Mouse (Mus musculus): Measurements from ENCODE around the gene Bco2.

Bco2 gene

GRCm38 (mm10) chr9:50515462-50515861 lies 39.5 kb downstream of the Bco2 start:
- no peak for DNase-seq (ENCODE audit: low spot score)

GRCm38 (mm10) chr9:50507570-50507969 lies 47.4 kb downstream of the Bco2 start:
- DNase-seq (ENCODE audit: low spot score) = no peak

- DNase-seq (ENCODE audit: low spot score) = no peak
Measured at GRCm38 (mm10) chr9:50505405-50505804, 49.6 kb downstream of the Bco2 start.

GRCm38 (mm10) chr9:50502949-50503348 lies 52.0 kb downstream of the Bco2 start:
- no peak for DNase-seq (ENCODE audit: low spot score)

GRCm38 (mm10) chr9:50500974-50501501 lies 53.9 kb downstream of the Bco2 start:
- no peak for DNase-seq (ENCODE audit: low spot score)

- DNase-seq (ENCODE audit: low spot score) = no peak
Measured at GRCm38 (mm10) chr9:50500467-50500973, 54.5 kb downstream of the Bco2 start.

- DNase-seq (ENCODE audit: low spot score) = no peak
Measured at GRCm38 (mm10) chr9:50499781-50500180, 55.2 kb downstream of the Bco2 start.

- DNase-seq (ENCODE audit: low spot score) = no peak
Measured at GRCm38 (mm10) chr9:50498815-50499214, 56.2 kb downstream of the Bco2 start.

GRCm38 (mm10) chr9:50497536-50497935 lies 57.4 kb downstream of the Bco2 start:
- DNase-seq (ENCODE audit: low spot score) = no peak

GRCm38 (mm10) chr9:50497076-50497475 lies 57.9 kb downstream of the Bco2 start:
- DNase-seq (ENCODE audit: low spot score) = no peak

- DNase-seq (ENCODE audit: low spot score) = no peak
Measured at GRCm38 (mm10) chr9:50496546-50496945, 58.4 kb downstream of the Bco2 start.

GRCm38 (mm10) chr9:50496151-50496505 lies 58.9 kb downstream of the Bco2 start:
- no peak for DNase-seq (ENCODE audit: low spot score)

- no peak for DNase-seq (ENCODE audit: low spot score)
Measured at GRCm38 (mm10) chr9:50495405-50496150, 59.4 kb downstream of the Bco2 start.

- DNase-seq (ENCODE audit: low spot score) = no peak
Measured at GRCm38 (mm10) chr9:50494311-50494710, 60.7 kb downstream of the Bco2 start, which contains the start of gene Plet1. TSS of gene Plet1 (plus strand) at chr9:50494525.

- DNase-seq (ENCODE audit: low spot score) = no peak
Measured at GRCm38 (mm10) chr9:50493777-50494176, 61.2 kb downstream of the Bco2 start.

GRCm38 (mm10) chr9:50491531-50492045 lies 63.4 kb downstream of the Bco2 start:
- DNase-seq (ENCODE audit: low spot score) = no peak

- no peak for DNase-seq (ENCODE audit: low spot score)
Measured at GRCm38 (mm10) chr9:50490836-50491235, 64.1 kb downstream of the Bco2 start.

GRCm38 (mm10) chr9:50485521-50485920 lies 69.5 kb downstream of the Bco2 start:
- no peak for DNase-seq (ENCODE audit: low spot score)

Measured in urinary bladder, postnatal 10 days (tissue).